Mouse (Mus musculus): Measurements from ENCODE around the gene Grin2d. TPM values are rescaled to one million over a fixed set of nuclear protein-coding genes. Genes with fewer than 3 reads are reported as not detected.

Gene Grin2d
- polyA plus RNA-seq, 1 experiment from 2014 or later, result 0.66 TPM

DNA sequence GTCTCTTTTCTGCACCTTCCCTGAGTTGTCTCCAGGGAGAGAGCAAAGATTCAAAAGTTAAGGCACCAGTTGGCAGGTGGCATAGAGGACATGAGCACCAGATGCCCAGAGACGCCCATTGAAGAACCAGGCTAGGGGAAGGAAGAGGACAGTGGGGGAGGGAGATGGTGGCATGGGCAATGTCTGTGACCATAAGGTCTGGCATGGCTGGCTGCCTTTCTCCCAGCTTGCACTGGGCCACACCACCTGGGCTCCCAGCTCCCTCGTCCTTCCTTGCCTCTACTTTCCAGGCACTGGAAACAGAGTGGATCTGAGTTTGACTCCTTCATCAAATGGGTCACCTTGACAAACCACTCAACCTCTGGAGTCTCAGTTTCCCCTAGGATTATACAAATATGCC, 14.5 kb upstream of the Grin2d start:
- no peak overlapping the region for H3K9ac ChIP-seq (ENCODE audit: low read depth, low read length)
- no peak overlapping the region for H3K27ac ChIP-seq (ENCODE audit: low read depth, low read length)
- no peak overlapping the region for H3K4me2 ChIP-seq (replicated peaks; ENCODE audit: low read depth)
- H3K4me1 ChIP-seq (replicated peaks; ENCODE audit: control insufficient read depth, insufficient read depth, low read length), result no peaks in the 10 kb centered on the region
- TF ChIP-seq CTCF (IDR thresholded peaks at IDR 0.05; ENCODE audit: low read depth), result no peak
- no peaks in the 10 kb centered on the region for H3K36me3 ChIP-seq (ENCODE audit: control insufficient read depth, insufficient read depth)
- ATAC-seq, result no peak
- no peak overlapping the region for H3K4me3 ChIP-seq (ENCODE audit: low read depth, low read length)
- no peaks in the 10 kb centered on the region for H3K9me3 ChIP-seq (ENCODE audit: control insufficient read depth)
- WGBS, result 94% methylated on average over 2 of the region's 2 CpGs
- H3K27me3 ChIP-seq (replicated peaks; ENCODE audit: control insufficient read depth, insufficient read depth, low read length), result no peaks in the 10 kb centered on the region

DNA sequence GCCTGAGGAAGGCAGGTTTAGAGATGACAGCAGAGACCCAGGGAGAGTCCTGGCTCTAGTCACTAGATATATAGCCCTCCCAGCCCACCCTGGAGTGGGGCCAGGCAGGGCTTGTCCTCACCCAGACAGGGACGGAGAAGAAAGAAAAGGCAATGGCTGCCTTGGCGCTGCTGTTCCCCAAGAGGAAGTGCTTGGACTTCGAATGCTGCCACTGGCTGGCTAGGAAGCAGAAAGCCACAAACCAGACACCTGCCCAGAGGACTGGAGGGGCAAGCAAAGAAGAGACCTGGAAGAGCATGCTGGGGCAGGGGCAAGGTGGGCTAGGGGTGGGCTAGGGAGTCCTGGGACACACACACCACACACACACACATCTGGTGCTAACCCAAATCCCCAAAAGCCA, 9.1 kb upstream of the Grin2d start:
- no peak for TF ChIP-seq CTCF (IDR thresholded peaks at IDR 0.05; ENCODE audit: low read depth)
- H3K27ac ChIP-seq (ENCODE audit: low read depth, low read length), result no peak overlapping the region
- H3K9me3 ChIP-seq (ENCODE audit: control insufficient read depth), result no peaks in the 10 kb centered on the region
- no peak overlapping the region for H3K4me3 ChIP-seq (ENCODE audit: low read depth, low read length)
- ATAC-seq, result no peak
- peaks cover 32% of the 10 kb centered on the region for H3K36me3 ChIP-seq (ENCODE audit: control insufficient read depth, insufficient read depth)
- H3K4me2 ChIP-seq (replicated peaks; ENCODE audit: low read depth), result no peak overlapping the region
- 71% methylated on average over 3 of the region's 3 CpGs for WGBS
- no peaks in the 10 kb centered on the region for H3K27me3 ChIP-seq (replicated peaks; ENCODE audit: control insufficient read depth, insufficient read depth, low read length)
- H3K4me1 ChIP-seq (replicated peaks; ENCODE audit: control insufficient read depth, insufficient read depth, low read length), result no peaks in the 10 kb centered on the region
- H3K9ac ChIP-seq (ENCODE audit: low read depth, low read length), result no peak overlapping the region

- no peaks in the 10 kb centered on the region for H3K9me3 ChIP-seq (ENCODE audit: control insufficient read depth)
- WGBS, result 92% methylated on average over 2 of the region's 2 CpGs
- no peak overlapping the region for H3K27ac ChIP-seq (ENCODE audit: low read depth, low read length)
- no peak for ATAC-seq
- H3K4me3 ChIP-seq (ENCODE audit: low read depth, low read length), result no peak overlapping the region
- no peaks in the 10 kb centered on the region for H3K4me1 ChIP-seq (replicated peaks; ENCODE audit: control insufficient read depth, insufficient read depth, low read length)
- H3K9ac ChIP-seq (ENCODE audit: low read depth, low read length), result no peak overlapping the region
- H3K36me3 ChIP-seq (ENCODE audit: control insufficient read depth, insufficient read depth), result peaks cover 81% of the 10 kb centered on the region
- no peak for TF ChIP-seq CTCF (IDR thresholded peaks at IDR 0.05; ENCODE audit: low read depth)
- H3K27me3 ChIP-seq (replicated peaks; ENCODE audit: control insufficient read depth, insufficient read depth, low read length), result no peaks in the 10 kb centered on the region
- H3K4me2 ChIP-seq (replicated peaks; ENCODE audit: low read depth), result no peak overlapping the region
Measured at GRCm38 (mm10) chr7:45881011-45881410, 2.8 kb upstream of the Grin2d start.

DNA sequence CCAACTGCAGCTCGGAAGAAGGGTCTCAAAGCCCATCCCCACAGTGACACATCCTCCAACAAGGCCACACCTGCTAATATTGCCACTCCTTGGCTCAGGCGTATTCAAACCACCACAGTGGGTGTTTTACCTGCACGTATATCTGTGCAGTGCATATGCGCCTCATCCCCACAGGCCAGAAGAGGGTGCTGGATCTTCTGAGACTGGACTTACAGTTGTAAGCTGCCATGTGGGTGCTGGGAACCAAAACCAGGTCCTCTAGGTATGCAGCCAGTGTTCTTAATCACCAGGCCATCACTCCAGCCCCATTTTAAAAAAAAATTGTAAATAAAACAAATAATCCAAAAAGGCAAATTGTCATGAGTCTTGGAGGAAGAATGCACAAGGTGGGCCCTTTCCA, 2.4 kb upstream of the Grin2d start:
- TF ChIP-seq CTCF (IDR thresholded peaks at IDR 0.05; ENCODE audit: low read depth), result peak; percentile 11; the same call in 1 of the 2 replicates
- Histone ChIP-seq H3K9ac (ENCODE audit: low read depth, low read length) (no peak overlapping the region), H3K36me3 (ENCODE audit: control insufficient read depth, insufficient read depth) (peaks cover 86% of the 10 kb centered on the region), H3K4me1 (replicated peaks; ENCODE audit: control insufficient read depth, insufficient read depth, low read length) (no peaks in the 10 kb centered on the region), H3K27me3 (replicated peaks; ENCODE audit: control insufficient read depth, insufficient read depth, low read length) (no peaks in the 10 kb centered on the region), H3K4me3 (ENCODE audit: low read depth, low read length) (no peak overlapping the region), H3K4me2 (replicated peaks; ENCODE audit: low read depth) (no peak overlapping the region), H3K9me3 (ENCODE audit: control insufficient read depth) (no peaks in the 10 kb centered on the region), H3K27ac (ENCODE audit: low read depth, low read length) (no peak overlapping the region)
- whole genome bisulfite sequencing, result 96% methylated on average over 4 of the region's 4 CpGs
- no peak for ATAC-seq

DNA sequence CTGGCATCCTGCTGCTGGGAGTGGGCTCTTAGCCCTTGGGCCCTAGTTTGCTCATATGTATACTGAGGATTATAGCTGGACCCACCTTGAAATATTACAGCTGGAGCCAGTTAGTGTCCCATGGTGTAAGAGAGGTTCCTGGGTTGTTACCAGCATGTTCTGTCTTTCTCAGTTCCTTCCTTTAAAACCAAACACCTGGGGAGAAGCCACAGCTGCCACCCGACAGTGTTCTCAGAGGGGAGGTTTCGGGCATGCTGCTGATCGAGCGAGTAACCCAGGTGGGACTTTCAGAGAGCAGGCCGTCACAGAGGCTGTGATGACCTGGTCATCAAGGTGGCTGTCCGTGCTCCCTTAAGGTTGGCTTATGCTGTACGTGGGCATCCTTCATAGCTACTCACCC, 1.3 kb downstream of the Grin2d start:
- Histone ChIP-seq H3K9me3 (ENCODE audit: control insufficient read depth) (no peaks in the 10 kb centered on the region), H3K4me3 (ENCODE audit: low read depth, low read length) (no peak overlapping the region), H3K4me2 (replicated peaks; ENCODE audit: low read depth) (no peak overlapping the region), H3K27me3 (replicated peaks; ENCODE audit: control insufficient read depth, insufficient read depth, low read length) (no peaks in the 10 kb centered on the region), H3K27ac (ENCODE audit: low read depth, low read length) (no peak overlapping the region), H3K36me3 (ENCODE audit: control insufficient read depth, insufficient read depth) (peaks cover 58% of the 10 kb centered on the region), H3K4me1 (replicated peaks; ENCODE audit: control insufficient read depth, insufficient read depth, low read length) (no peaks in the 10 kb centered on the region), H3K9ac (ENCODE audit: low read depth, low read length) (no peak overlapping the region)
- WGBS, result 97% methylated on average over 7 of the region's 7 CpGs
- TF ChIP-seq CTCF (IDR thresholded peaks at IDR 0.05; ENCODE audit: low read depth), result no peak
- ATAC-seq, result no peak

DNA sequence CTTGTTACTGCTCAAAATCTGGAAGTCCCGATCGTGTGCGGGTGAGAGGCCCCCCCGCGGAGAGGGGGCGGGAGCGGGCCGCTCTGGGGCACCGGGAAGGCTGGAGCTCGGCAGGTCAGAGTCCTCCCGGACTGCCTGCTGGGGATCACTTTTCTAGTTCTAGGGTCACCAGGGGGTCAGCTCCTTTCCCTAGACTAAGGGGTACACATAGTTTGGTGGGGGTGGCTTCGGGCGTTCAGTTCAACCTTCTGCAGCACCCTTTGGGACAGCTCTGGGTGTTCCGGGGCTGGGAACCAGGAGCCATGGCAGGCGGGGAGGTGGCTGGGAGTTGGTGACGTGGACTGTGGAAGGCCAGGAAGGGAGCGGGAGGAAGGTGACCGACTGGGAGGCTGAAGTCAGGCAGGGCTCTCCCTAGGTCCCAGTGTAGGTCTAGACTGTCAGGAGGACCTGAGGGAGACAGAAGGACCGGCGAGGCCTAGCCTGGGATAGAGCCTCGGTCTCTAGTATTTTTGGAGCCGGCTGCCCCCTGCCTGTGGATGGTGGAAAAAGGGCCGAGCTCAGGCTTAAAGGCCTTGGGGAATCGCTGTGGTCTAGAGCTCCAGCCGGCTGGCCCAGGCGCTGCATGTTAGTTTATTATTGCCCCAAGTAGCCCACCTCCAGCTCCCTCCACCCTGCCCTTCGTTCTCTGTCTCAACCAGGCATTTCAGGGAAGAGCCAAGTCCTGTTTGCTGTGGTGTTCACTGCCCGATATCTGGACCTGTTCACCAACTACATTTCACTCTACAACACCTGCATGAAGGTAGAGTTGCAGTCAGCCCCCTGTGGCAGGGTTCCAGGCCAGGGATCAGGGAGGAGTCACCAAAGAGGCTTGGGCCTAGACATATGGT, 4.9 kb downstream of the Grin2d start:
- H3K4me3 ChIP-seq (ENCODE audit: low read depth, low read length), result peak overlapping the region; percentile 80

More for the DNA sequence above, 4.9 kb downstream of the Grin2d start:
- TF ChIP-seq CTCF (IDR thresholded peaks at IDR 0.05; ENCODE audit: low read depth), result peak; percentile 54
- Histone ChIP-seq H3K9ac (ENCODE audit: low read depth, low read length) (peak overlapping the region; percentile 97), H3K27ac (ENCODE audit: low read depth, low read length) (peak overlapping the region; percentile 98), H3K36me3 (ENCODE audit: control insufficient read depth, insufficient read depth) (peaks cover 26% of the 10 kb centered on the region), H3K4me2 (replicated peaks; ENCODE audit: low read depth) (peak overlapping the region; percentile 79), H3K4me1 (replicated peaks; ENCODE audit: control insufficient read depth, insufficient read depth, low read length) (no peaks in the 10 kb centered on the region; the same call in 1 of the 2 replicates), H3K9me3 (ENCODE audit: control insufficient read depth) (no peaks in the 10 kb centered on the region), H3K27me3 (replicated peaks; ENCODE audit: control insufficient read depth, insufficient read depth, low read length) (no peaks in the 10 kb centered on the region; the same call in 1 of the 2 replicates)
- peak; percentile 72 for ATAC-seq
- 2% methylated on average over 26 of the region's 28 CpGs for WGBS
